In genomic region chr2:31056070-31056469, GRCm38 (mm10) we compare ENCODE assay signal across 14 mouse cellular contexts.
DNase-seq lines count a peak whose midpoint lies in the region; ATAC-seq and TF ChIP-seq lines count a peak whose summit lies in the region.
"Had no signal": no experiment of that assay in that cellular context is flagged by ENCODE, and none has a peak within 500 bp of the region (broad histone marks: within the 10 kb centered on the region; RNA-seq: fewer than 3 reads in every experiment).

No protein-coding gene starts in this region.

- no peak overlapping the region for H3K4me3 ChIP-seq in intestine, postnatal 0 days (ENCODE audit: low read depth, low read length)
- no peak overlapping the region for H3K4me3 ChIP-seq in intestine, embryonic 16.5 days (ENCODE audit: low read length)
- H3K4me3 ChIP-seq in midbrain, embryonic 11.5 days (ENCODE audit: low read depth, low read length): no peak overlapping the region
- H3K4me3 ChIP-seq in midbrain, embryonic 14.5 days (replicated peaks; ENCODE audit: low read depth, low read length): no peak overlapping the region
- no peak overlapping the region for H3K4me3 ChIP-seq in E14TG2a.4 (replicated peaks; ENCODE audit: low read length)
- H3K4me3 ChIP-seq: embryonic facial prominence, embryonic 10.5 days; hindbrain, embryonic 15.5 days; liver, embryonic 13.5 days had no signal

- 99% methylated on average over 3 of the region's 3 CpGs for WGBS in intestine, postnatal 0 days
- WGBS in intestine, embryonic 16.5 days: 95% methylated on average over 3 of the region's 3 CpGs
- 98% methylated on average over 3 of the region's 3 CpGs for WGBS in midbrain, embryonic 11.5 days
- 97% methylated on average over 3 of the region's 3 CpGs for WGBS in midbrain, embryonic 14.5 days

- peak; percentile 68 for DNase-seq in midbrain, embryonic 11.5 days (ENCODE audit: low spot score, missing footprints)
- DNase-seq in midbrain, embryonic 14.5 days: no peak
- peak; percentile 29 for DNase-seq in naive thymus-derived CD4-positive, alpha-beta T cell, adult 2 months (ENCODE audit: low read depth)
- no peak for DNase-seq in frontal cortex, adult 2 months (ENCODE audit: extremely low spot score in 1 of 2, low spot score in 1 of 2)
- DNase-seq: adrenal gland, postnatal 14 days; cerebellum, postnatal 10 days; liver, embryonic 13.5 days; right cerebral cortex, postnatal 14 days had no signal

- H3K36me3 ChIP-seq in intestine, postnatal 0 days (ENCODE audit: control insufficient read depth, insufficient read depth): peaks cover 39% of the 10 kb centered on the region
- H3K36me3 ChIP-seq in intestine, embryonic 16.5 days (ENCODE audit: control insufficient read depth, insufficient read depth, low read length): peaks cover 12% of the 10 kb centered on the region
- H3K36me3 ChIP-seq in midbrain, embryonic 11.5 days (ENCODE audit: control insufficient read depth, insufficient read depth, low read length): no peaks in the 10 kb centered on the region; the same call in 1 of the 2 replicates
- H3K36me3 ChIP-seq in midbrain, embryonic 14.5 days (ENCODE audit: control insufficient read depth, insufficient read depth, low read length): peaks cover 34% of the 10 kb centered on the region
- H3K36me3 ChIP-seq in E14TG2a.4 (ENCODE audit: insufficient read depth, low read length): peaks cover 77% of the 10 kb centered on the region

- ATAC-seq in intestine, postnatal 0 days: no peak
- ATAC-seq in intestine, embryonic 16.5 days: no peak
- ATAC-seq in midbrain, embryonic 11.5 days (ENCODE audit: low FRiP score): no peak
- ATAC-seq in midbrain, embryonic 14.5 days (ENCODE audit: low FRiP score, low TSS enrichment): no peak

- no peaks in the 10 kb centered on the region for H3K4me1 ChIP-seq in intestine, postnatal 0 days (replicated peaks; ENCODE audit: control insufficient read depth, insufficient read depth, low read length)
- no peaks in the 10 kb centered on the region for H3K4me1 ChIP-seq in intestine, embryonic 16.5 days (ENCODE audit: control insufficient read depth, insufficient read depth, low read length)
- H3K4me1 ChIP-seq in midbrain, embryonic 11.5 days (ENCODE audit: control insufficient read depth, insufficient read depth, low read length): peaks cover 2% of the 10 kb centered on the region; the same call in 1 of the 2 replicates
- no peaks in the 10 kb centered on the region for H3K4me1 ChIP-seq in midbrain, embryonic 14.5 days (ENCODE audit: control insufficient read depth, insufficient read depth, low read length)
- peaks cover 54% of the 10 kb centered on the region for H3K4me1 ChIP-seq in E14TG2a.4 (replicated peaks; ENCODE audit: low read depth, low read length)
- H3K4me1 ChIP-seq: embryonic facial prominence, embryonic 10.5 days; hindbrain, embryonic 15.5 days had no signal

- no peaks in the 10 kb centered on the region for H3K27me3 ChIP-seq in intestine, postnatal 0 days (replicated peaks; ENCODE audit: control insufficient read depth, insufficient read depth, low read length)
- no peaks in the 10 kb centered on the region for H3K27me3 ChIP-seq in intestine, embryonic 16.5 days (replicated peaks; ENCODE audit: control insufficient read depth, insufficient read depth, low read length)
- H3K27me3 ChIP-seq in midbrain, embryonic 11.5 days (ENCODE audit: control insufficient read depth, insufficient read depth, low read length): no peaks in the 10 kb centered on the region
- H3K27me3 ChIP-seq in midbrain, embryonic 14.5 days (ENCODE audit: control insufficient read depth, insufficient read depth, low read length): no peaks in the 10 kb centered on the region
- H3K27me3 ChIP-seq in E14TG2a.4 (ENCODE audit: insufficient read depth, low read length): no peaks in the 10 kb centered on the region
- H3K27me3 ChIP-seq: hindbrain, embryonic 15.5 days; liver, embryonic 13.5 days had no signal

- H3K9me3 ChIP-seq in intestine, postnatal 0 days (ENCODE audit: control insufficient read depth): no peaks in the 10 kb centered on the region
- H3K9me3 ChIP-seq in intestine, embryonic 16.5 days (ENCODE audit: control insufficient read depth, low read length): no peaks in the 10 kb centered on the region
- no peaks in the 10 kb centered on the region for H3K9me3 ChIP-seq in midbrain, embryonic 11.5 days (ENCODE audit: control insufficient read depth, low read length)
- no peaks in the 10 kb centered on the region for H3K9me3 ChIP-seq in midbrain, embryonic 14.5 days (ENCODE audit: control insufficient read depth, low read length)
- no peaks in the 10 kb centered on the region for H3K9me3 ChIP-seq in E14TG2a.4 (ENCODE audit: low read length)
- H3K9me3 ChIP-seq: embryonic facial prominence, embryonic 10.5 days; hindbrain, embryonic 15.5 days; liver, embryonic 13.5 days had no signal

- no peak overlapping the region for H3K4me2 ChIP-seq in intestine, postnatal 0 days (replicated peaks; ENCODE audit: low read depth)
- H3K4me2 ChIP-seq in intestine, embryonic 16.5 days (ENCODE audit: low read depth, low read length): no peak overlapping the region
- no peak overlapping the region for H3K4me2 ChIP-seq in midbrain, embryonic 11.5 days
- no peak overlapping the region for H3K4me2 ChIP-seq in midbrain, embryonic 14.5 days (ENCODE audit: low read length)
- H3K4me2 ChIP-seq: hindbrain, embryonic 15.5 days; liver, embryonic 13.5 days had no signal

- H3K27ac ChIP-seq in intestine, postnatal 0 days (ENCODE audit: low read depth, low read length): no peak overlapping the region
- no peak overlapping the region for H3K27ac ChIP-seq in intestine, embryonic 16.5 days (ENCODE audit: low read length)
- H3K27ac ChIP-seq in midbrain, embryonic 11.5 days (ENCODE audit: low read depth, low read length): no peak overlapping the region
- H3K27ac ChIP-seq in midbrain, embryonic 14.5 days (replicated peaks; ENCODE audit: low read depth, low read length): no peak overlapping the region
- H3K27ac ChIP-seq: embryonic facial prominence, embryonic 10.5 days; hindbrain, embryonic 15.5 days; liver, embryonic 13.5 days; macrophage had no signal

- H3K9ac ChIP-seq in intestine, postnatal 0 days (ENCODE audit: low read depth, low read length): no peak overlapping the region
- H3K9ac ChIP-seq in intestine, embryonic 16.5 days (ENCODE audit: low read depth, low read length): no peak overlapping the region
- H3K9ac ChIP-seq in midbrain, embryonic 11.5 days (ENCODE audit: low read length): no peak overlapping the region
- no peak overlapping the region for H3K9ac ChIP-seq in midbrain, embryonic 14.5 days (replicated peaks; ENCODE audit: low read length)
- H3K9ac ChIP-seq: hindbrain, embryonic 15.5 days; liver, embryonic 13.5 days had no signal

- peak; percentile 34 for TF ChIP-seq CTCF in intestine, postnatal 0 days (IDR thresholded peaks at IDR 0.05; ENCODE audit: low read depth)
- peak; percentile 83 for TF ChIP-seq CTCF in E14TG2a.4 (conservative IDR thresholded peaks at IDR 0.05; ENCODE audit: low read length)

Comparison
In these comparisons a context has a peak if more than half of its experiments do, and no peak if none do; other contexts are left out.
1. DNase-seq: peak in midbrain, embryonic 11.5 days (single experiment) and naive thymus-derived CD4-positive, alpha-beta T cell, adult 2 months (single experiment); none in midbrain, embryonic 14.5 days (single experiment) and frontal cortex, adult 2 months (0 of 2).